Mouse (Mus musculus): ENCODE data around the gene Ankrd63. TPM values are rescaled to one million over a fixed set of nuclear protein-coding genes. Genes with fewer than 3 reads are reported as not detected.
"Not testable (repeated sequence)": the region's sequence is repeated elsewhere in the genome, so short reads cannot be mapped to it uniquely, and the experiment has no call there.

The Ankrd63 gene
- total RNA-seq, 2 experiments from 2014 or later, result 0.64 to 1.7 TPM

GRCm38 (mm10) chr2:118664975-118665516, 38.7 kb downstream of the Ankrd63 start:
- DNase-seq, result no peak
- intact Hi-C loops (cut with DNase I), result no loop called here

GRCm38 (mm10) chr2:118663804-118664766, 39.7 kb downstream of the Ankrd63 start:
- peak; percentile 59 to 78 for DNase-seq
- intact Hi-C loops (cut with DNase I), result no loop called here

GRCm38 (mm10) chr2:118662902-118663803, 40.6 kb downstream of the Ankrd63 start, which contains the start of gene Pak6:
TSS of gene Pak6 (plus strand) at chr2:118663303.
- intact Hi-C loops (cut with DNase I), result no loop called here

GRCm38 (mm10) chr2:118661891-118662290, 41.9 kb downstream of the Ankrd63 start:
- intact Hi-C loops (cut with DNase I), result no loop called here
- DNase-seq, result no peak

More at GRCm38 (mm10) chr2:118662902-118663803, 40.6 kb downstream of the Ankrd63 start, which contains the start of gene Pak6:
- DNase-seq, result peak; percentile 41 to 48

GRCm38 (mm10) chr2:118659998-118660452, 43.7 kb downstream of the Ankrd63 start:
- intact Hi-C loops (cut with DNase I), result no loop called here
- peak; percentile 70 to 76 for DNase-seq

GRCm38 (mm10) chr2:118659493-118659892, 44.3 kb downstream of the Ankrd63 start:
- DNase-seq, result no peak
- intact Hi-C loops (cut with DNase I), result no loop called here

- intact Hi-C loops (cut with DNase I), result no loop called here
- peak; percentile 72 to 73 for DNase-seq
Measured at GRCm38 (mm10) chr2:118659077-118659476, 44.7 kb downstream of the Ankrd63 start.

GRCm38 (mm10) chr2:118658457-118658856, 45.3 kb downstream of the Ankrd63 start:
- DNase-seq, result no peak
- intact Hi-C loops (cut with DNase I), result no loop called here

- intact Hi-C loops (cut with DNase I), result no loop called here
- no peak for DNase-seq
Measured at GRCm38 (mm10) chr2:118656688-118657281, 47.0 kb downstream of the Ankrd63 start.

- intact Hi-C loops (cut with DNase I); DNase-seq: not testable (repeated sequence)
Measured at GRCm38 (mm10) chr2:118650697-118651096, 53.1 kb downstream of the Ankrd63 start.

Other genes starting within 250 kb of the Ankrd63 start
- gene Srp14, start 224.3 kb downstream of the Ankrd63 start, total RNA-seq (2021), result 100 to 1,000 TPM; 121 to 126 TPM
- gene Bmf, start 154.3 kb downstream of the Ankrd63 start, total RNA-seq (2021), result 10 to 100 TPM; 12.3 to 17.1 TPM
- gene Bub1b, start 105.8 kb downstream of the Ankrd63 start, total RNA-seq (2021), result 10 to 100 TPM; 15.4 to 15.9 TPM
- gene Pak6, start 40.7 kb downstream of the Ankrd63 start, total RNA-seq (2021), result 10 to 100 TPM; 13.5 to 15.3 TPM
- gene Plcb2, start 24.5 kb upstream of the Ankrd63 start, total RNA-seq (2021), result 1 to 10 TPM; 1.9 to 2.4 TPM
- 10 to 100 TPM; 27.4 to 37.4 TPM for gene Inafm2, start 41.8 kb upstream of the Ankrd63 start, total RNA-seq (2021)
- 1 to 10 TPM; 8.4 to 9.9 TPM for gene Ccdc9b, start 58.7 kb upstream of the Ankrd63 start, total RNA-seq (2021)
- not detected for gene Phgr1, start 68.8 kb upstream of the Ankrd63 start, total RNA-seq (2021)
- under 1 TPM in 1 of 2 experiments, not detected in 1; 0.07 TPM for gene Disp2, start 75.8 kb upstream of the Ankrd63 start, total RNA-seq (2021)
- gene Knstrn, start 110.0 kb upstream of the Ankrd63 start, total RNA-seq (2021), result 10 to 100 TPM; 16.4 to 19.5 TPM
- gene Ivd, start 158.0 kb upstream of the Ankrd63 start, total RNA-seq (2021), result 10 to 100 TPM; 96.3 to 98.2 TPM
- gene Bahd1, start 196.4 kb upstream of the Ankrd63 start, total RNA-seq (2021), result 10 to 100 TPM; 13.4 to 18.4 TPM
- 10 to 100 TPM; 14.1 to 14.5 TPM for gene Chst14, start 222.5 kb upstream of the Ankrd63 start, total RNA-seq (2021)